Mouse (Mus musculus): ENCODE measurements at regions not wholly inside any gene's neighbourhood (a gene's known extent, or its start where the extent isn't known, plus 50 kb on each side); places are given as distances from the start of the nearest gene placed in this dataset.

DNA sequence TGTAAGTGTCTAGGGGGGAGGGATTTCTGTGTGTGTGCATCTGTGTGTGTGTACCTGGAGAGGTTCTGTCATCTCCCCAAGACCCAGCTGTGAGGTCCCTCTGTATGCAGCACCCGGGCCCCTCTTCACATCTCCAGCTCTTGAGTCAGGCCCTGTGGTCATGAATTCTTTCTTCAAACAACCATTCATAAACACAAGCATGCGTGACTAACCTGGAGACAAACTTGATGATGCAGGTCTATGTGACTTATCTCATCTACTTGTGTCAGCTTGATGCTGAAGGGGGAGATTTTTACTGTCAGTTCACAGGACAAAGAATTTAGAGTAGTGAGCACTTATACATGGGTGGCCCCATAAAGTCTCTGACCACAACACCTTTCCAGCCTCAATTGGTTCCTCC lies 143.4 kb downstream of the Efnb2 start:
- H3K4me1 ChIP-seq (ENCODE audit: control insufficient read depth, insufficient read depth, low read length), result no peaks in the 10 kb centered on the region
- no peak for TF ChIP-seq POLR2A (IDR thresholded peaks at IDR 0.05; ENCODE audit: low read depth, low read length)
- no peak for TF ChIP-seq CTCF (IDR thresholded peaks at IDR 0.05; ENCODE audit: borderline replicate concordance, insufficient read depth, low read length)
- H3K27ac ChIP-seq (ENCODE audit: insufficient read depth, low read length), result no peak overlapping the region
- no peak overlapping the region for H3K4me3 ChIP-seq (ENCODE audit: insufficient read depth, low read length)

DNA sequence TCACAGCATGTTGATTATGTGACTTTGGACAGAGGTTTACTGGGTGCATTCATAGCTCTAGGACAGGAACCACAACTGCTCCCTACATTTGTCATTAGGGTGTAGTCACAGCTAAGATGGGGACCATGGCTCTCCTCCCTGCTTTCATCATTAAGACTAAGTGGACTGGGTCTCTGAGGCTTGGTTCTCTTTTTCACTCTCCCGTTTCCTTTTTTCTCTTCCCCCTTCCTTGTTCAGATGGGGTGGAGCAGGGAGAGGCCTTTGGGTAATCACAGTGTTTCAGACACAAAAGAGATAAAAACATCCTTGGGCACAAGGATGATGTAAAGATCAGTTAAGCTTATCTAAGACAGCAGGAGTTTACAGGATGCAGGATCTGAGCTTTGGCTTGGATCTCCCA lies 144.8 kb downstream of the Efnb2 start:
- H3K4me1 ChIP-seq (ENCODE audit: control insufficient read depth, insufficient read depth, low read length), result no peaks in the 10 kb centered on the region
- no peak overlapping the region for H3K4me3 ChIP-seq (ENCODE audit: insufficient read depth, low read length)
- H3K27ac ChIP-seq (ENCODE audit: insufficient read depth, low read length), result no peak overlapping the region
- TF ChIP-seq POLR2A (IDR thresholded peaks at IDR 0.05; ENCODE audit: low read depth, low read length), result no peak
- TF ChIP-seq CTCF (IDR thresholded peaks at IDR 0.05; ENCODE audit: borderline replicate concordance, insufficient read depth, low read length), result no peak

DNA sequence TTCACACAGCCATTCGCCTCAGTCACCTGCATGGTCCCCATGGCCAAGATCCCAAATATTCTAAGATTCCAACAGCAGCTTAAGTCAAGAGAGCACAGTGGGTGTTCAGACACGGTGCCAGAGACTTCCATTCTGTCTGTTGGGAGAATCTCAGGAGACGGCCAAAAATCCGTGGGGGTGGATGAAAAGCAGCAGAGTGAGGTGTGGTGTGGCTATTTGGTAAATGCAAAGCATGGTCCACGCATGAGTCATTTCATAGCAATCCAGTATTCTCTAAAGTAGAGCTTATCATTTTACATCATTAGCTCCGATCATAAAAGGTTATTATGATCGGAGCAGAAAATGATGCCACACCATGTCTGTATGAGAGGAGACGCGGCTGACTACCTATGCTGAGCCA lies 161.1 kb downstream of the Efnb2 start:
- Histone ChIP-seq H3K27ac (ENCODE audit: insufficient read depth, low read length) (no peak overlapping the region), H3K4me3 (ENCODE audit: insufficient read depth, low read length) (no peak overlapping the region), H3K4me1 (ENCODE audit: control insufficient read depth, insufficient read depth, low read length) (0 out of 2 replicates have a peak, but pooled peaks cover 2% of the 10 kb centered on the region)
- TF ChIP-seq POLR2A (IDR thresholded peaks at IDR 0.05; ENCODE audit: low read depth, low read length) (no peak), CTCF (IDR thresholded peaks at IDR 0.05; ENCODE audit: borderline replicate concordance, insufficient read depth, low read length) (no peak)

DNA sequence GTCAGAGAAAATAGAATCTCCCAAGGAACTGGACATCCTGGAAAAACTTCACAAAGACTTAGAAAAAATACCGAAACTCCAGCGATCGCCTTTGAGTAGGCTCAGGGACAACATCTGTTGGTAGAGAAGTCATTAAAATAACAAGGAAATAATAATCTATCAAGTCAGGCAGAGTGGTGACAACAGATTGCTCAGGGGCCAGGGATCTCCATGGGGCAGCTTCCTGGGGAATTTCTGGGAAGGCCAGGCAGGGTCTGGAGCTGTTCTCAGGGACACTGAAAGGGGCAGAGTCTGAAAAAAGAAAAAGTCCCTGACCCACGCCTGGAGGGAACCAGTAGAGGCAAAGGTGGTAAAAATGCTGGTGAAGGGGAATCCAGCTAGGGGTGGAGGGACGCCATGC lies 162.3 kb downstream of the Efnb2 start:
- no peak overlapping the region for H3K4me3 ChIP-seq (ENCODE audit: insufficient read depth, low read length)
- no peak for TF ChIP-seq CTCF (IDR thresholded peaks at IDR 0.05; ENCODE audit: borderline replicate concordance, insufficient read depth, low read length)
- TF ChIP-seq POLR2A (IDR thresholded peaks at IDR 0.05; ENCODE audit: low read depth, low read length), result no peak

DNA sequence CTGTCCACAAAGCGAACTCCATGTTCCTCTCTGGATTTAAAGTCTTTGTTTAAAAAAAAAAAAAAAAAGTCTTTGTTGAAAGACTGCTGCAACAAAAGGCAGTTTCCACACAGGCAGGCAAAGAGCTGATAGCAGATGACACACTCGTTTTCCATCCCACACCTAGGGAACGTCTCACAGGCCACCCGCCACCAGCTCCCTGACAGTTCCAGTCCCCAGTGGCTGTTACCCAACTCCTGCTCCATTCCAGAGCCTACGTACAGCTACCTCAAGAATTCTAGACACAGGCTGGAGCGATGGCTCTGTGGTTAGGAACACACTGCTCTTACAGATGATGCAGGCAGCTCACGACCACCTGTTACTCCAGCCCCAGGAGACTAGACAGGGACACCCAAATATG lies 165.6 kb downstream of the Efnb2 start:
- Histone ChIP-seq H3K4me3 (ENCODE audit: insufficient read depth, low read length) (no peak overlapping the region), H3K4me1 (ENCODE audit: control insufficient read depth, insufficient read depth, low read length) (0 out of 2 replicates have a peak, but pooled peaks cover 2% of the 10 kb centered on the region), H3K27ac (ENCODE audit: insufficient read depth, low read length) (no peak overlapping the region)
- no peak for TF ChIP-seq CTCF (IDR thresholded peaks at IDR 0.05; ENCODE audit: borderline replicate concordance, insufficient read depth, low read length)
- no peak for TF ChIP-seq POLR2A (IDR thresholded peaks at IDR 0.05; ENCODE audit: low read depth, low read length)

More for the DNA sequence above, 162.3 kb downstream of the Efnb2 start:
- H3K4me1 ChIP-seq (ENCODE audit: control insufficient read depth, insufficient read depth, low read length), result 0 out of 2 replicates have a peak, but pooled peaks cover 2% of the 10 kb centered on the region
- H3K27ac ChIP-seq (ENCODE audit: insufficient read depth, low read length), result peak overlapping the region; percentile 17; the same call in 1 of the 2 replicates

DNA sequence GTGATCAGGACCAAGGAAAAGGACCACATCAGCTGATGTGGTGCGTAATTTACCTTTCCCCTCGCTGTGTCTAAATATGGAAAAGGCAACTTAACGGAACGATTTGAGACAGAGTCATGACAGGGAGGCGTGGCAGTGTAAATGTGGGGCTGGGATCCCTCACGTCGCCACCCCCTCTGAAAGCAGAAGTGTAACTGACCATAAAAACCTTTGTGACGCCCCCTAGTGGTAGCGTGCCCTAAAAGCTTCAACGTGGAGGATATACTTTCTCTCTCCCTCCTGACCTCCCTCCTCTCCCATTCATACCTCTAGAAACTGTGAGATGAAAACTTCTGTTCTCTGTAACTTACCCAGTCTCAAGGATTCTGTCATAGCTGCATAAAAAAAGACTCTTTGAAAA lies 166.8 kb downstream of the Efnb2 start:
- TF ChIP-seq POLR2A (IDR thresholded peaks at IDR 0.05; ENCODE audit: low read depth, low read length), result no peak
- no peak for TF ChIP-seq CTCF (IDR thresholded peaks at IDR 0.05; ENCODE audit: borderline replicate concordance, insufficient read depth, low read length)
- no peak overlapping the region for H3K27ac ChIP-seq (ENCODE audit: insufficient read depth, low read length)
- no peak overlapping the region for H3K4me3 ChIP-seq (ENCODE audit: insufficient read depth, low read length)
- no peaks in the 10 kb centered on the region for H3K4me1 ChIP-seq (ENCODE audit: control insufficient read depth, insufficient read depth, low read length)

DNA sequence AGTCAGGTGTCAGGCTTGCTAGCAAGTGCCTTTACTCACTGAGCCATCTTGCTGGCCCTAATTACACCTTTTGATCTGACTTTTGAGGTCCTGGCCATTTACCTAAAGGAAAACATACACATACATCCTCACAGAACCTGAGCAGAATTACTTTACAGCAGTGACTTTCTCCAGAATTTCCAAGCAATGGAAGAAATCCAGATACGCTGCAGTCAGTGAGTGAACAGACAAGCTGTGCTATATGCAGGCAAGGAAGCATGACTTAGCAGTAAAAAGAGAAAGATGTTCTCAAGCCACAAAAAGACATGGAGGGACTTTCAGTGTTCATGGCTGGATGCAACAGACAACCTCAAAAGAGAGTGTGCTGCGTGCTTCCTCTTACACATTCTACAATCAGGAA lies 169.1 kb downstream of the Efnb2 start:
- Histone ChIP-seq H3K4me3 (ENCODE audit: insufficient read depth, low read length) (no peak overlapping the region), H3K27ac (ENCODE audit: insufficient read depth, low read length) (no peak overlapping the region), H3K4me1 (ENCODE audit: control insufficient read depth, insufficient read depth, low read length) (peaks cover 8% of the 10 kb centered on the region)
- no peak for TF ChIP-seq CTCF (IDR thresholded peaks at IDR 0.05; ENCODE audit: borderline replicate concordance, insufficient read depth, low read length)
- no peak for TF ChIP-seq POLR2A (IDR thresholded peaks at IDR 0.05; ENCODE audit: low read depth, low read length)

DNA sequence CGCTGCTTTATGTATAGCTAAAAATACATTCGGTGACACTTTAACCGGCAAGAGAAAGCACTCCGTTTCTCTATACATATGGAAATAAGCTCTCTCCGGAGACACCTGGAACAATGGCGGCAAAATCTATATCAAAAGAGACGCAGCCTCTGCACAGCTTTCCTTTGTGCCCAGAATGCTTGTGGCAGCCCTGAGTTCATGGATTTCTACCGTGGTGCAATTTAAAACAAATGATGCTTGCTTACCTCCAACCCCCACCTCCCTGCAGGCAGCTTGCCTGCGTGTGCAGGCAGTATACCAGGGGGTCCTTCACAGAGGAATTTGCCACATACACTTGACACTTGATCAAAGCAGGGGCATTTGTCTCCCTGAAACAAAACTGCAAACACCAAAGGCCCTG lies 171.3 kb downstream of the Efnb2 start:
- TF ChIP-seq CTCF (IDR thresholded peaks at IDR 0.05; ENCODE audit: borderline replicate concordance, insufficient read depth, low read length), result no peak
- no peak for TF ChIP-seq POLR2A (IDR thresholded peaks at IDR 0.05; ENCODE audit: low read depth, low read length)
- H3K27ac ChIP-seq (ENCODE audit: insufficient read depth, low read length), result no peak overlapping the region
- H3K4me3 ChIP-seq (ENCODE audit: insufficient read depth, low read length), result no peak overlapping the region
- peaks cover 8% of the 10 kb centered on the region for H3K4me1 ChIP-seq (ENCODE audit: control insufficient read depth, insufficient read depth, low read length)

DNA sequence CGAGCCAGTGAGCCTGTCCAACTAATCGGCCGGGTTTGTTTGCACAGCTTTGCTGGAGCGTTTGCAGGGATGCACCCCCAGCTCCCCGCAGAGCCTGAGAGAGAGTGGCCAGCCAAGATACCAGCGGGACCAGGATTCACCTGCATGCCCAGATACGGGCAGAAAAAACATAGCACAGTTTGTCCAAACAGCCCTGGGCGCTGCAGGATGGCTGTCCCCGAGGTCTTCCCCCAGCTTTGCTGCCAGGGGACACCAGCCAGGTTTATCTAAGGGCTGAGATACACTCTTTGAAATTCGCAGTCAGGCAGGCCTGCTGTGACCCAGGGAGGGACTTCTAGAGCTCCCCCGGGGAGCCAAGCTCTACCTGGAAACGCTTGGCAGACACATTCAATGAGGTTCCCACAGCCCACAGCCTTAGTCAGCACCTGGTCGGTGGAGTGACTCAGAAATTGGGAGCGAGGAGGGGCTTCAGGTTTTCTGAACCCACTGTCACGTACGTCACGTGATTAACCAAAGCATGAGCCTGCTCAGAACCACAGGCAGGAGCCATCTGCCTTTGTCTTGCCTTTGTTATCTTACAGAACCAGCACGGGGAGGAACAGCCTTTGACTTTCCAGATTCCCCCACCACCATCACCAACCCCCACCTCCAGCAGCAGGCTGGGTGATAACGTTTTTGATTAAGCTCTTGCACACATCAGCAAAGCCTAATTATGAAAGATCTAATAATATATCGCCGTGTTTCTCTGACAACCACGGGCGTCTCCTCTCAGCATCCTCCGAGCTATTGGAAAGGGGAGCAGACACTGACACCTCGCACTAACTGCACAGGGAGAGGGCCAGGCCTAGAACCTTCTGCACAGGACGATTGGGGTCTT lies 172.1 kb downstream of the Efnb2 start:
- peaks cover 8% of the 10 kb centered on the region for H3K4me1 ChIP-seq (ENCODE audit: control insufficient read depth, insufficient read depth, low read length)
- TF ChIP-seq POLR2A (IDR thresholded peaks at IDR 0.05; ENCODE audit: low read depth, low read length) (no peak), CTCF (IDR thresholded peaks at IDR 0.05; ENCODE audit: borderline replicate concordance, insufficient read depth, low read length) (no peak)
- H3K4me3 ChIP-seq (ENCODE audit: insufficient read depth, low read length), result no peak overlapping the region
- H3K27ac ChIP-seq (ENCODE audit: insufficient read depth, low read length), result no peak overlapping the region

DNA sequence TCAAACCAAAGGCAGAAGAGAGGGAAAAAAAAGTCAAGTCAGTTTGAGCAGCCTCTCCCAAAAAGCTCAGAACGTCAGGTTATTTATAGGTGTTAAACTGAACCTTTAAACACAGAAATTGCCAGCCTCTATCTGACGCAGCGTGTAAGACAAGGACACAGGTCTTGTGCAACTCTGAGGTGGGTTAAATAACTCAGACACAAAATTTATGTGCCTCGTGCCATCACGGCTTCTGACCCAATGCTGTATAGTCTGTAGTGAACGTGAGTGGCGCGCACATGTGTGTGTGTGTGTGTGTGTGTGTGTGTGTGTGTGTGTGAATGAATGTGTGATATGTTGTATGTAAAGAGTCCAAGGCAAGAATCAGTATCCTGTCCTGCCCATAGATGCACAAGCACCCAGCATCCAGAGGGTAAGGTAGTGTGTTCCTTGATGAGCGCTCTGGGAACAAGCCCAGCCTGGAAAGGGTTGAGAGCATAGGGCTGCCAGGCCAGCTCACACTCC lies 172.8 kb downstream of the Efnb2 start:
- peaks cover 8% of the 10 kb centered on the region for H3K4me1 ChIP-seq (ENCODE audit: control insufficient read depth, insufficient read depth, low read length)
- H3K27ac ChIP-seq (ENCODE audit: insufficient read depth, low read length), result peak overlapping the region; percentile 38; the same call in 1 of the 2 replicates
- H3K4me3 ChIP-seq (ENCODE audit: insufficient read depth, low read length), result no peak overlapping the region
- no peak for TF ChIP-seq CTCF (IDR thresholded peaks at IDR 0.05; ENCODE audit: borderline replicate concordance, insufficient read depth, low read length)

All from embryonic fibroblast, embryonic 13.5 days (primary cell).